Mouse (Mus musculus): Measurements from ENCODE around the gene Rint1. TPM values are rescaled to one million over a fixed set of nuclear protein-coding genes. Genes with fewer than 3 reads are reported as not detected.

The Rint1 gene
- polyA plus RNA-seq, 1 experiment from 2014 or later: 31.2 TPM

- ATAC-seq (replicated peaks; ENCODE audit: low FRiP score): no peak
Observed at GRCm38 (mm10) chr5:23856164-23856563, 68.7 kb downstream of the Rint1 start.

GRCm38 (mm10) chr5:23857189-23857588 is 69.7 kb downstream of the Rint1 start:
- H3K9ac ChIP-seq (ENCODE audit: low read length): no peak overlapping the region
- DNase-seq (ENCODE audit: low spot score) (no peak), ATAC-seq (replicated peaks; ENCODE audit: low FRiP score) (no peak)
- H3K4me2 ChIP-seq (ENCODE audit: low read depth, low read length, severe bottlenecking): no peak overlapping the region
- no peak overlapping the region for H3K4me3 ChIP-seq (ENCODE audit: low read depth, low read length)
- H3K27ac ChIP-seq (ENCODE audit: low read depth, low read length): no peak overlapping the region
- no peaks in the 10 kb centered on the region; the same call in 1 of the 2 replicates for H3K4me1 ChIP-seq (replicated peaks; ENCODE audit: control insufficient read depth, insufficient read depth, low read length)
- peaks cover 42% of the 10 kb centered on the region; the same call in 1 of the 2 replicates for H3K36me3 ChIP-seq (ENCODE audit: control insufficient read depth, insufficient read depth, low read length)
- H3K27me3 ChIP-seq (ENCODE audit: control insufficient read depth, insufficient read depth, low read length): no peaks in the 10 kb centered on the region
- no peaks in the 10 kb centered on the region for H3K9me3 ChIP-seq (ENCODE audit: control insufficient read depth, low read length)

More at GRCm38 (mm10) chr5:23856164-23856563, 68.7 kb downstream of the Rint1 start:
- H3K27me3 ChIP-seq (ENCODE audit: control insufficient read depth, insufficient read depth, low read length): no peaks in the 10 kb centered on the region
- no peaks in the 10 kb centered on the region for H3K9me3 ChIP-seq (ENCODE audit: control insufficient read depth, low read length)
- 85% methylated on average over 1 of the region's 1 CpGs for WGBS
- H3K9ac ChIP-seq (ENCODE audit: low read length): no peak overlapping the region
- H3K27ac ChIP-seq (ENCODE audit: low read depth, low read length): no peak overlapping the region
- no peak overlapping the region for H3K4me3 ChIP-seq (ENCODE audit: low read depth, low read length)
- peaks cover 5% of the 10 kb centered on the region for H3K4me1 ChIP-seq (replicated peaks; ENCODE audit: control insufficient read depth, insufficient read depth, low read length)
- no peak overlapping the region for H3K4me2 ChIP-seq (ENCODE audit: low read depth, low read length, severe bottlenecking)
- peaks cover 42% of the 10 kb centered on the region; the same call in 1 of the 2 replicates for H3K36me3 ChIP-seq (ENCODE audit: control insufficient read depth, insufficient read depth, low read length)
- DNase-seq (ENCODE audit: low spot score): no peak

- H3K36me3 ChIP-seq (ENCODE audit: control insufficient read depth, insufficient read depth, low read length): peaks cover 37% of the 10 kb centered on the region; the same call in 1 of the 2 replicates
- ATAC-seq (replicated peaks; ENCODE audit: low FRiP score): no peak
- no peak overlapping the region for H3K4me3 ChIP-seq (ENCODE audit: low read depth, low read length)
- H3K4me2 ChIP-seq (ENCODE audit: low read depth, low read length, severe bottlenecking): no peak overlapping the region
- H3K9ac ChIP-seq (ENCODE audit: low read length): no peak overlapping the region
- no peaks in the 10 kb centered on the region for H3K27me3 ChIP-seq (ENCODE audit: control insufficient read depth, insufficient read depth, low read length)
- H3K4me1 ChIP-seq (replicated peaks; ENCODE audit: control insufficient read depth, insufficient read depth, low read length): no peaks in the 10 kb centered on the region
- H3K9me3 ChIP-seq (ENCODE audit: control insufficient read depth, low read length): no peaks in the 10 kb centered on the region
- H3K27ac ChIP-seq (ENCODE audit: low read depth, low read length): no peak overlapping the region
- no peak for DNase-seq (ENCODE audit: low spot score)
- whole genome bisulfite sequencing: 91% methylated on average over 3 of the region's 3 CpGs
Observed at GRCm38 (mm10) chr5:23858001-23858400, 70.5 kb downstream of the Rint1 start.

- WGBS: 81% methylated on average over 7 of the region's 7 CpGs
- no peak for DNase-seq (ENCODE audit: low spot score)
- no peaks in the 10 kb centered on the region for H3K9me3 ChIP-seq (ENCODE audit: control insufficient read depth, low read length)
Observed at GRCm38 (mm10) chr5:23858643-23859042, 71.1 kb downstream of the Rint1 start.

GRCm38 (mm10) chr5:23859087-23859718 is 71.7 kb downstream of the Rint1 start:
- ATAC-seq (replicated peaks; ENCODE audit: low FRiP score) (no peak), DNase-seq (ENCODE audit: low spot score) (no peak)

More at GRCm38 (mm10) chr5:23858643-23859042, 71.1 kb downstream of the Rint1 start:
- Histone ChIP-seq H3K36me3 (ENCODE audit: control insufficient read depth, insufficient read depth, low read length) (peaks cover 31% of the 10 kb centered on the region; the same call in 1 of the 2 replicates), H3K27me3 (ENCODE audit: control insufficient read depth, insufficient read depth, low read length) (no peaks in the 10 kb centered on the region), H3K9ac (ENCODE audit: low read length) (no peak overlapping the region), H3K4me2 (ENCODE audit: low read depth, low read length, severe bottlenecking) (no peak overlapping the region), H3K4me3 (ENCODE audit: low read depth, low read length) (no peak overlapping the region), H3K4me1 (replicated peaks; ENCODE audit: control insufficient read depth, insufficient read depth, low read length) (no peaks in the 10 kb centered on the region), H3K27ac (ENCODE audit: low read depth, low read length) (no peak overlapping the region)
- no peak for ATAC-seq (replicated peaks; ENCODE audit: low FRiP score)

GRCm38 (mm10) chr5:23859896-23860295 is 72.4 kb downstream of the Rint1 start:
- no peak for ATAC-seq (replicated peaks; ENCODE audit: low FRiP score)

More at GRCm38 (mm10) chr5:23859087-23859718, 71.7 kb downstream of the Rint1 start:
- Histone ChIP-seq H3K9me3 (ENCODE audit: control insufficient read depth, low read length) (no peaks in the 10 kb centered on the region), H3K27ac (ENCODE audit: low read depth, low read length) (no peak overlapping the region), H3K4me1 (replicated peaks; ENCODE audit: control insufficient read depth, insufficient read depth, low read length) (no peaks in the 10 kb centered on the region), H3K9ac (ENCODE audit: low read length) (no peak overlapping the region), H3K27me3 (ENCODE audit: control insufficient read depth, insufficient read depth, low read length) (no peaks in the 10 kb centered on the region), H3K36me3 (ENCODE audit: control insufficient read depth, insufficient read depth, low read length) (peaks cover 25% of the 10 kb centered on the region; the same call in 1 of the 2 replicates), H3K4me3 (ENCODE audit: low read depth, low read length) (no peak overlapping the region), H3K4me2 (ENCODE audit: low read depth, low read length, severe bottlenecking) (no peak overlapping the region)
- 91% methylated on average over 1 of the region's 1 CpGs for WGBS

GRCm38 (mm10) chr5:23861721-23862120 is 74.2 kb downstream of the Rint1 start:
- no peak for DNase-seq (ENCODE audit: low spot score)
- H3K4me3 ChIP-seq (ENCODE audit: low read depth, low read length): no peak overlapping the region
- no peak overlapping the region for H3K27ac ChIP-seq (ENCODE audit: low read depth, low read length)
- H3K27me3 ChIP-seq (ENCODE audit: control insufficient read depth, insufficient read depth, low read length): no peaks in the 10 kb centered on the region
- H3K9me3 ChIP-seq (ENCODE audit: control insufficient read depth, low read length): no peaks in the 10 kb centered on the region
- 96% methylated on average over 9 of the region's 9 CpGs for WGBS
- no peak overlapping the region for H3K4me2 ChIP-seq (ENCODE audit: low read depth, low read length, severe bottlenecking)
- H3K36me3 ChIP-seq (ENCODE audit: control insufficient read depth, insufficient read depth, low read length): peaks cover 5% of the 10 kb centered on the region; the same call in 1 of the 2 replicates
- no peak overlapping the region for H3K9ac ChIP-seq (ENCODE audit: low read length)
- no peaks in the 10 kb centered on the region for H3K4me1 ChIP-seq (replicated peaks; ENCODE audit: control insufficient read depth, insufficient read depth, low read length)
- no peak for ATAC-seq (replicated peaks; ENCODE audit: low FRiP score)

More at GRCm38 (mm10) chr5:23859896-23860295, 72.4 kb downstream of the Rint1 start:
- Histone ChIP-seq H3K4me1 (replicated peaks; ENCODE audit: control insufficient read depth, insufficient read depth, low read length) (no peaks in the 10 kb centered on the region), H3K9me3 (ENCODE audit: control insufficient read depth, low read length) (no peaks in the 10 kb centered on the region), H3K4me3 (ENCODE audit: low read depth, low read length) (no peak overlapping the region), H3K4me2 (ENCODE audit: low read depth, low read length, severe bottlenecking) (no peak overlapping the region), H3K27me3 (ENCODE audit: control insufficient read depth, insufficient read depth, low read length) (no peaks in the 10 kb centered on the region), H3K9ac (ENCODE audit: low read length) (no peak overlapping the region), H3K27ac (ENCODE audit: low read depth, low read length) (no peak overlapping the region), H3K36me3 (ENCODE audit: control insufficient read depth, insufficient read depth, low read length) (peaks cover 23% of the 10 kb centered on the region; the same call in 1 of the 2 replicates)
- DNase-seq (ENCODE audit: low spot score): no peak
- WGBS: 90% methylated on average over 5 of the region's 5 CpGs

- Histone ChIP-seq H3K9ac (ENCODE audit: low read length) (no peak overlapping the region), H3K36me3 (ENCODE audit: control insufficient read depth, insufficient read depth, low read length) (peaks cover 2% of the 10 kb centered on the region; the same call in 1 of the 2 replicates), H3K4me2 (ENCODE audit: low read depth, low read length, severe bottlenecking) (no peak overlapping the region), H3K27me3 (ENCODE audit: control insufficient read depth, insufficient read depth, low read length) (no peaks in the 10 kb centered on the region), H3K9me3 (ENCODE audit: control insufficient read depth, low read length) (no peaks in the 10 kb centered on the region), H3K4me1 (replicated peaks; ENCODE audit: control insufficient read depth, insufficient read depth, low read length) (no peaks in the 10 kb centered on the region), H3K27ac (ENCODE audit: low read depth, low read length) (no peak overlapping the region), H3K4me3 (ENCODE audit: low read depth, low read length) (no peak overlapping the region)
- ATAC-seq (replicated peaks; ENCODE audit: low FRiP score): no peak
- DNase-seq (ENCODE audit: low spot score): no peak
- 90% methylated on average over 5 of the region's 5 CpGs for WGBS
Observed at GRCm38 (mm10) chr5:23862291-23862690, 74.8 kb downstream of the Rint1 start.
